Mouse (Mus musculus) left cerebral cortex, postnatal 36 days (tissue): ENCODE measurements around the gene Luc7l3. TPM values are rescaled to one million over a fixed set of nuclear protein-coding genes. Genes with fewer than 3 reads are reported as not detected.

ENCODE experiments used
- DNase-seq, 2 experiments: peaks; one replicate each; pipeline ENCODE4 v3.0.0; 2021 to 2022; ENCODE audit warnings: low spot score in 2 of 2, mixed read lengths in 1 of 2
- intact Hi-C: fragments of 180-260 bp; cut with DNase I; formaldehyde crosslinking; loops from one replicate; pipeline ENCODE4 v1.15.1; 2025
- total RNA-seq, 2 experiments: library from RNA; stranded (reverse); gene quantifications; 2 replicates each; pipeline ENCODE4 v1.2.3; 2021

The Luc7l3 gene
- total RNA-seq, 2 experiments from 2014 or later, result 85.0 to 137 TPM

DNA sequence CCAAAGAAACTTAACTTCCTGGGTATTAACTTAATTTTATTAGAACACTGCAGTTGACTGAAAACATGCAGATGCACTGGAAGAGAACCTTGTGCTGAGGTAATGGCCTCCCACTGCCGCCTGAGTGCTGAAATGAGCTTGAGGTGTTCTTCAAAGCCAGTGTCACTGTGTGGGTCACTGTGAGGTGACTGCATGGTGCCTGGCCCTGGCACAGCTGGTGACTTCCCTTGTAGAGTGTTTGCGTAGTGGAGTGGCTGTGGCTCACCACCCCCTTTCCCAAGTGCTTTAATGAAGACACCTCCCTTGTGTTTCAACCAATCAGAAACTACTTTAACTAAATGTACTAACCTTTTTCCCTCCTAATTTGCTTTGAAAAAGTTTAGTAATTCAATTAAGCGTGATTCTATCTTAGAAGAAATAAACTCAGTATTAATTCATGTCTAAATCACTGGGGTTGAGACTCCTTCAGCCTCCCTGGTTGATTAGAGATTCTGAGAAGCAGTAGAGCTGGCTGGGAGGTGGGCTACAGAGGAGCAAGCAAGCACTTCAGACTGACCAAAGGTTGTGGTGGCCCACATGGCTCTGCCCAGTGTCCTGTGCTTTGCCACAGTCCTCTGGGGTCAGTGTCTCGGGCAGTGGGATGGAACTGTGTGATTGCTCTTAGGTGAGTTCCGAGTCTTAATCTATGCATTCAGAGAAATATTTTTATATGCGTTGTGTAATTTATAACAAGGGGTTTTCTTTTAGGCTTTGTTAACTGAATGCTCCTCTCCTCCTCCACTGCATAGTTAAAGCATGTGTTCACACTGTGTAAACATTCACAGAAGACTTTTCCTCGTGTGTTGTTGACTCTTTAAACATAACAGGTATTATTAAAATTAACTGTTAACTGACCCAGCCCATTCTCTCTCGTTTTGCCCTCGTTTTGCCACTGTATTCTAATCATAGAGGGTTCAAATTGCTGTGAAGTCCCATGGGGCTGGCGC lies 19.5 kb upstream of the Luc7l3 start:
- intact Hi-C loops, result loop anchor here (1.0 to 5.0 kb wide), 3 partner anchors 64 to 201 kb away; no protein-coding TSS in a partner anchor
- DNase-seq, result no peak

DNA sequence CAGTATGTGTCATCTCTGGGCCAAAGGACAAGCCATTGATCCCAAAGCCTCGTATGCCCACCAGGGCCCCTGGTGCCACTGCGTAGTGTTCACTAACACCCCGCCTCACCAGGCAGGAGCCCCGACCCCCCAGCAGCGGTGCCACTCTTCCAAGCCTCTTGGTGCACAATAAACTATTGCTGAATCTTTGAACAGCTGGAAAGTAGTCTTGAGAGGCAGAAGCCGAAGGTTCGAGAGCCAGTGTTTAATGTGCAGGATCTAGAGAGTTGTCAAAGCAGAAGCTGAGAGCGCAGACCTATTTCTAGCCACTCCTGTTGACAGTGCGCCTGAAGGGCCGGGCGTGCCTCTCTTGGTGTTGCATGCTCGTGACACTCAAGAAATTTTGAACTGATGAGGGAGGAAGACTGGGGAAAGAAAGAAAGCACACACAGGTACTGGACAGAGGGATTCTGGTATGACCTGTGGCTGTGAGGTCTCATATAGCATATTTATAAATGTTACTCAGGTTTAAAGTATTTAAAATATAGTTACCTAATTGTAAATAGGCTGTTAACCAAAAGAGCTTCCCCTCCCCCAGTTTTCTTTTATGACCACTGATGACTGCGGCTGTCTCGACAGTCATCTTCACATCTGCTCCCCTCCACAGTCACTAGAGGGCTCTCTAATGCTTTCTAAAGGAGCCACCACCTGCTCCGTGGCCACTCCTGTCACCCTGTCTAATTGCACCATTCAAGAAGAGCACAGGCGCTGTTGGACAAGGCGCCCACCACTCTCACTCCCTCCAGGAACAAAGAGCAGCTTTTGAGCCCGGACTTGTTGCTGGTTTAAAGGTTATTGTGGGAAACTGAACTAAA lies 18.2 kb upstream of the Luc7l3 start:
- DNase-seq, result peak in 1 of 2 experiments; percentile 47
- intact Hi-C loops, result loop anchor here (1.0 to 5.0 kb wide), 3 partner anchors 65 to 202 kb away; no protein-coding TSS in a partner anchor

- DNase-seq, result no peak
- intact Hi-C loops, result no loop called here
Observed at GRCm38 (mm10) chr11:94338347-94338746, 16.6 kb upstream of the Luc7l3 start.

GRCm38 (mm10) chr11:94336551-94336950 lies 14.8 kb upstream of the Luc7l3 start:
- intact Hi-C loops, result no loop called here
- no peak for DNase-seq

DNA sequence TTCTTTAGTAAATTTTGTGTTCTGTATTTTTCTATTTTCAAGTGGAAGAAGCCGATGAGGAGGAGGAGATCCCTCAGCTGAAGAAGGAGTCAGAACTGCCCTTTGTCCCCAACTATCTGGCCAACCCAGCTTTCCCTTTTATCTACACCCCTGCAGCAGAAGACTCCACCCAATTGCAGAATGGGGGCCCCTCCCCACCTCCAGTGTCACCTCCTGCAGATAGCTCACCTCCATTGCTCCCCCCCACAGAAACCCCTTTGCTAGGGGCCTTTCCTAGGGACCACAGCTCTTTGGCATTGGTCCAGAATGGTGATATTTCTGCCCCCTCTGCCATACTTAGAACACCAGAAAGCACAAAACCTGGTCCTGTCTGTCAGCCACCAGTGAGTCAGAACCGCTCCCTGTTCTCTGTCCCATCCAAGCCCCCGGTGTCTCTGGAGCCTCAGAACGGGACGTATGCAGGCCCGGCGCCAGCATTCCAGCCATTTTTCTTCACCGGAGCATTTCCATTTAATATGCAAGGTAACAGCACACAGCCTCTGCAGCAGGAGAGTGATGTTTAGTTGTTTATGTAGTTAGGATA lies 12.7 kb upstream of the Luc7l3 start:
- intact Hi-C loops, result loop anchor here (5.0 kb wide), 1 partner anchor 73 kb away; no protein-coding TSS in a partner anchor
- no peak for DNase-seq

DNA sequence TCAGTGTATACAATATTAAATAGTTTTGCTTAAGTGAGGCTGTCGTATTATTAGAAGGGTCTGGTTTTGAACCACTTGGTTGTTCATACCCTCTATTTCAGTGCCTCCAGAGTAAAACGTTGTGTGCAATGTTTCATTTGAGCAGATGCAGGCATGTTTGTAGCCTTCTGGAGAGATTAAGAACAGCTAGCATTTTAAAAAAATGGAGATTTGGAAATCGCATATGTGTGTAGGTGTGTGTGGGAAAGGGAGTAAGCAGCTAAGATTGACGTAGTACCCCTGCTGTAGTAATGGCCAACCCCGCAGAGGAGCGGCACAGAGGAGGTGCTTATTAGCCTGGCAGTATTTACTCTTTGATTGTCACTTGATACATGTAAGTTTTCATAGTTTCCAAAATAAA lies 10.9 kb upstream of the Luc7l3 start:
- intact Hi-C loops, result loop anchor here (5.0 kb wide), 1 partner anchor 75 kb away; no protein-coding TSS in a partner anchor
- no peak for DNase-seq

- intact Hi-C loops, result loop anchor here (2.0 to 5.0 kb wide), 2 partner anchors 77 to 145 kb away; partner anchors contain the start of gene Cacna1g
- no peak for DNase-seq
Observed at GRCm38 (mm10) chr11:94330211-94330610, 8.4 kb upstream of the Luc7l3 start.

DNA sequence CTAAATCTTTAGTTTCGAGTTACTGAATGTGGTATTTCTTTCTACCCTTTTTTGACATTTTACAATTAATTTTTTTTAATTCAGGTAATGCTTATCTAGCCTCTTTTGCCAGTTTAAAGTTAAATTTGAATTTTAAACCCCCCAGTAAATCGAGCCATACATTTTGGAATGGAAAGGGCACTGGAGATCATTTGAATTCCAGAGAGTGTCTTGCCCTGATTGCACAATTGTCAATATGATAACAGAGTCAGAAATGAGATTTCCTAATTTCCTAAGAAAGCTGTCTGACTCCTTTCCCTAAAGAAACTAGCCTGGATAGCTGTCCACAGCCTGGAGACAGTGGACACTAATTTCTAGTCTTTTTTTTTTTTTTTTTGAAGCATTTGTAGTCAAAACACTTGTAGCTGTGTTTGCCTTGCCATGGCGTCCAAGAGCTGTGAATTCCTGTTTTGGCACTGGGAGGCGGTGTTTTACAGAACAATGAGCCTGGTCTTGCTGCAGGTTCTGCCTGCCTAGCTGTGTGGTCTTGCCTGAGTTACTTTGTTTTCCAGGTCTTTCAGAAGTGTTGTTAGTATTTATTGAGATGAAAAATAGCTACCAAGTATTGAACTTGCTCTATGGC lies 7.6 kb upstream of the Luc7l3 start:
- DNase-seq, result peak; percentile 53 to 57
- intact Hi-C loops, result loop anchor here (2.0 to 5.0 kb wide), 2 partner anchors 92 to 219 kb away; partner anchors contain the start of gene Rsad1

DNA sequence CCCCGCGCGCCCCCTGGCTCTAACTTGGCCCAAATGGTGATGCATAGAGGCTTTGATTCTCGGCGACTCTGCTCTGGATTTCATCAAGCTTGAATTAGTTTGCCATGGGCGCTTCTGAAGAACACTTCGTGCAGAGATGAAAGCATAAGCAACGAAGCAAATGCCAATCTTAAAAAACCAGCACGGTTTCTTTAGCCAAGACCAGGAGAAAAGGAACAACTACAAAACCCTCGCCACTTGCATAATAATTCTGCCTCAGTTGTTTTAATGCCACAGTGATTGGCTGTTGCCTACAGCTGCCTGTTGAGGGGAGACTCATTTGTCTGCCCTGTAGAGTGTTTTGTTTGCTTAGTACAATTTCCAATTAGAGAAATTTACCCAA lies 6.8 kb upstream of the Luc7l3 start:
- peak in 1 of 2 experiments; percentile 42 for DNase-seq
- intact Hi-C loops, result loop anchor here (2.0 to 5.0 kb wide), 2 partner anchors 91 to 220 kb away; partner anchors contain the start of gene Rsad1

- peak; percentile 98 to 99 for DNase-seq
- intact Hi-C loops, result loop anchor here (2.0 to 5.0 kb wide), 2 partner anchors 91 to 221 kb away; partner anchors contain the start of gene Rsad1
Observed at GRCm38 (mm10) chr11:94327693-94328643, 6.2 kb upstream of the Luc7l3 start, which contains the start of gene Ankrd40. TSS of gene Ankrd40 (plus strand) at chr11:94328001.

- no peak for DNase-seq
- intact Hi-C loops, result loop anchor here (5.0 kb wide), 1 partner anchor 90 kb away; no protein-coding TSS in a partner anchor
Observed at GRCm38 (mm10) chr11:94326961-94327411, 5.2 kb upstream of the Luc7l3 start.

DNA sequence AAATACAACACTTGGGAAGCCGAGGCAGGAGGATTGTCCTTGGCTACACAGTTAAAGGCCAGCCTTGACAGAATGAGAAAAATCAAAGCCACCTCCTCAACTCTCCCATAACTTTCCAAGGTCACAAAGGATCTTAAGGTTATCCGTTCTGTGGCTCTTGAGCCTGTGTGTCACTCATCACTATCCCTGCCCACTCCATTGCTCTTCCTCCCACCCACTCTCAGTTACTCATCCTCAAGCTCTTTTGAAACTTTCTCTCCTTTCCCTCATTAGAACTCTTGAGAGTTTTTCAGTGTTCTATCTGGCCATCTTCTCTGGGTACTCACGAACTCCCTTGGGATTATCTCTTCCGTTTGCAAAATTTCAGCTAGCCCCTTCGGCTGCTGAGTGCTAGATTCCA lies 2.8 kb upstream of the Luc7l3 start:
- DNase-seq, result no peak
- intact Hi-C loops, result loop anchor here (5.0 kb wide), 2 partner anchors 87 to 177 kb away; no protein-coding TSS in a partner anchor

DNA sequence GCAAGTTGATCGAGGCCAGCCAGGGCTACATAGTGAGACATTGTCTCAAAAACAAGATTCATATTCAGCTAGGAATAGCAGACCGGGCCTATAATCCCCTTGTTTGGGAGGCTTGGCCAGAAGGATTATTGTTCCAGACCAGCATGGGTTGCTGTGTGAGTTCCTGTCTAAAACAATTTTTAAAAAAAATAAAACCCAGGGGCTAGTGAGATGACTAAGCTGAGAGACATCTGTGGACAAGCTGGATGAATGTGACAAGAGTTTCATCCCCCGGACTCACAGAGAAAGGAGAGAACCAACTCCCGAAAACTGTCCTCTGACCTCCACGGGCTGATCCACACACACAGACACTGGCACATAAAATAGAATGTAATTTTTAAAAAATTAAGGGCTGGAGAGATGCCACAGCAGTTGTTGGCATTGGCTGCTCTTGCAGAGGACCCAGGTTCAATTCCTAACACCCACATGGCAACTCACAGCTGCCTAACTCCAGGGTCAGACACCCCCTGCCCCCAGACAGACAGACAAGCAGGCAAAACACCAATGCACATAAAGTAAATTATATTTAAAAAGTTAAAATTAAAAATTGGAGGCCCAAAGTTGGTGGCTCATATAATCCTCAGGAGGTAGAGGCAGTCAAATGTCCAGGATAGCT lies 1.6 kb upstream of the Luc7l3 start:
- intact Hi-C loops, result loop anchor here (5.0 kb wide), 1 partner anchor 176 kb away; no protein-coding TSS in a partner anchor
- DNase-seq, result no peak

DNA sequence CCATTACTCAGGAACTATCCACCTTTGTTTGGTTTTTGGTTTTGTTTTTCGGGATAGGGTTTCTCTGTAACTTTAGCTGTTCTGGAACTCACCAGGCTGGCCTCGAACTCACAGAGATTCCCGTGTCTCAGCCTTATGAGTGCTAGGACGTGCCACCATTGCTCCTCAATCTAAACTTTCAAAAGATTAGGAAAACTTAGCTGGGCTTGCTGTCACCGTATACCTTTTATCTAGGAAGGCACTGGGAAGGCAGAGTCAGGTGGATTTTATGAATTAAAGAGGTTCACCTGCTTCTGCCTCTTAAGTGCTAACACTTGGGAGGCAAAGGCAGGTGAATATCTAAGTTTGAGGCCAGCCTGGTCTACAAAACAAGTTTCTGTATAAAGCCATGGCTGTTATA lies 848 bp upstream of the Luc7l3 start:
- intact Hi-C loops, result loop anchor here (5.0 kb wide), 1 partner anchor 175 kb away; no protein-coding TSS in a partner anchor
- no peak for DNase-seq

DNA sequence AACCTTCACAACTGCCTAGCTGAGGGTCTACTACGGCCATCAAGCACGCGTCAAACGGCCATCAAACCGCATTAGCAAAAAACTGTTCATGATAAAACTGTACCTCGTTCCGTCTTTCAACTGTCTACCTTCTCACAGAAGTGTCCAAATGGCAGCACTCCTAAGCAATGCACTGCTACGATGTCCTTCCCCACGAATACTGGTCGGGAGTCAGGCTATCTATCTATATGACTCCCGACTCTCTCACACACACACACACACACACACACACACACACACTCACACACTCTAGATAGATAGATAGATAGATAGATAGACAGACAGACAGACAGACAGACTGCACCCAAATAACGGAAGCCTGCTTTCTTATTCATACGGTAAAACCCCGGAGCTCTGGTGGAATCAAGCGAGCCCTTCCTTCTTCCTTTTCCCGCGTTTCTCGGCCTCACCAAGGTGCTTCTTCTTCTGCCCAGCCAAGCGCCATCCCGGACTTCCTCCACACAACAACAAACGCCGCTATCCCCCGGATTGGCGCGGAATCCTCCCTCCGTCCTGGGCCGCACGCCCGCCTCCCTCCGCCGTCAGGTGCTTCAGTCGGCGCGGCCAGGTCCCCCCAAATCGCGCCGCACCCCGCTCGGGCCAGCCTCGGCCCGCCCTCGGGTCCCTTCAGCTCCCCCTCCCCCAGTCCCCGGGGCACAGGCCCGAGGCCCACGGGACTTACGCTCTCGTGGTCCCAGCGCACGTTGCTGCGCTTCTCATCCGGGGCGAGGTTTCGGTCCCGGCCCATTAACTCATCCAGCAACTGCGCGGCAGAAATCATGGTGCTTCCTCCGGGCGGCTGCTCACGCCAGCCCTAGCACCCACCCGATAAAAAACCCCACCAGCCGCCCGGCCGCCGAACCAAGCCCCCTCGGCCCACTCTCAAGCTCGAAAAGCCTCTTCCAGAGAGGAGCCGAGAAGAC lies 538 bp downstream of the Luc7l3 start:
- intact Hi-C loops, result loop anchor here (5.0 kb wide), 1 partner anchor 174 kb away; no protein-coding TSS in a partner anchor
- DNase-seq, result no peak

GRCm38 (mm10) chr11:94318056-94318455 lies 3.7 kb downstream of the Luc7l3 start:
- intact Hi-C loops, result no loop called here
- DNase-seq, result no peak
